Mouse (Mus musculus): ENCODE results near the gene Mcpt9. TPM values are rescaled to one million over a fixed set of nuclear protein-coding genes. Genes with fewer than 3 reads are reported as not detected.

Gene Mcpt9
- polyA plus RNA-seq, 1 experiment from 2014 or later, result not detected

Other genes starting within 250 kb of the Mcpt9 start
- gene Adcy4, start 246.4 kb downstream of the Mcpt9 start, polyA plus RNA-seq (2015; fragmentation: Nextera tagmentation; extraction: Ambion mirVana), result 2.9 and 4.0 TPM in 2 replicates
- gene Ripk3, start 241.6 kb downstream of the Mcpt9 start, polyA plus RNA-seq (2015; fragmentation: Nextera tagmentation; extraction: Ambion mirVana), result 1.1 and 2.3 TPM in 2 replicates
- gene Nfatc4, start 207.4 kb downstream of the Mcpt9 start, polyA plus RNA-seq (2015; fragmentation: Nextera tagmentation; extraction: Ambion mirVana), result 10.9 and 13.6 TPM in 2 replicates
- 10.5 and 10.7 TPM in 2 replicates for gene Nynrin, start 176.5 kb downstream of the Mcpt9 start, polyA plus RNA-seq (2015; fragmentation: Nextera tagmentation; extraction: Ambion mirVana)
- 0.29 and 0.32 TPM in 2 replicates for gene Cbln3, start 146.1 kb downstream of the Mcpt9 start, polyA plus RNA-seq (2015; fragmentation: Nextera tagmentation; extraction: Ambion mirVana)
- 10.1 and 10.4 TPM in 2 replicates for gene Khnyn, start 145.5 kb downstream of the Mcpt9 start, polyA plus RNA-seq (2015; fragmentation: Nextera tagmentation; extraction: Ambion mirVana)
- 106 and 112 TPM in 2 replicates for gene Sdr39u1, start 130.2 kb downstream of the Mcpt9 start, polyA plus RNA-seq (2015; fragmentation: Nextera tagmentation; extraction: Ambion mirVana)
- gene Cma1, start 85.8 kb downstream of the Mcpt9 start, polyA plus RNA-seq (2015; fragmentation: Nextera tagmentation; extraction: Ambion mirVana), result not detected in 2 replicates
- gene Cma2, start 79.5 kb downstream of the Mcpt9 start, polyA plus RNA-seq (2015; fragmentation: Nextera tagmentation; extraction: Ambion mirVana), result not detected in 2 replicates
- not detected in 2 replicates for gene Mcpt1, start 12.5 kb downstream of the Mcpt9 start, polyA plus RNA-seq (2015; fragmentation: Nextera tagmentation; extraction: Ambion mirVana)
- gene Mcpt2, start 11.5 kb upstream of the Mcpt9 start, polyA plus RNA-seq (2015; fragmentation: Nextera tagmentation; extraction: Ambion mirVana), result not detected in 2 replicates
- gene Mcpt4, start 31.8 kb upstream of the Mcpt9 start, polyA plus RNA-seq (2015; fragmentation: Nextera tagmentation; extraction: Ambion mirVana), result not detected in 2 replicates
- 0.18 and 0.23 TPM in 2 replicates for gene Mcpt8, start 54.8 kb upstream of the Mcpt9 start, polyA plus RNA-seq (2015; fragmentation: Nextera tagmentation; extraction: Ambion mirVana)
- not detected in 2 replicates for gene Ctsg, start 72.1 kb upstream of the Mcpt9 start, polyA plus RNA-seq (2015; fragmentation: Nextera tagmentation; extraction: Ambion mirVana)
- not detected in 2 replicates for gene Gzme, start 90.1 kb upstream of the Mcpt9 start, polyA plus RNA-seq (2015; fragmentation: Nextera tagmentation; extraction: Ambion mirVana)
- gene Gzmd, start 102.1 kb upstream of the Mcpt9 start, polyA plus RNA-seq (2015; fragmentation: Nextera tagmentation; extraction: Ambion mirVana), result not detected in 2 replicates
- not detected in 2 replicates for gene Gzmg, start 129.1 kb upstream of the Mcpt9 start, polyA plus RNA-seq (2015; fragmentation: Nextera tagmentation; extraction: Ambion mirVana)
- gene Gzmn, start 144.1 kb upstream of the Mcpt9 start, polyA plus RNA-seq (2015; fragmentation: Nextera tagmentation; extraction: Ambion mirVana), result not detected in 2 replicates
- gene Gzmf, start 180.9 kb upstream of the Mcpt9 start, polyA plus RNA-seq (2015; fragmentation: Nextera tagmentation; extraction: Ambion mirVana), result not detected in 2 replicates
- gene Gzmc, start 204.2 kb upstream of the Mcpt9 start, polyA plus RNA-seq (2015; fragmentation: Nextera tagmentation; extraction: Ambion mirVana), result not detected in 2 replicates
- gene Gzmb, start 231.8 kb upstream of the Mcpt9 start, polyA plus RNA-seq (2015; fragmentation: Nextera tagmentation; extraction: Ambion mirVana), result not detected in 2 replicates

All from forebrain, embryonic 15.5 days (tissue).